Mouse (Mus musculus) testis, postnatal 14 days (tissue): ENCODE measurements at regions not wholly inside any gene's neighbourhood (a gene's known extent, or its start where the extent isn't known, plus 50 kb on each side); places are given as distances from the start of the nearest gene placed in this dataset.

Experiments used
- DNase-seq: peaks from one replicate; pipeline ENCODE4 v3.0.0; 2021; ENCODE audit warnings: low spot score

DNA sequence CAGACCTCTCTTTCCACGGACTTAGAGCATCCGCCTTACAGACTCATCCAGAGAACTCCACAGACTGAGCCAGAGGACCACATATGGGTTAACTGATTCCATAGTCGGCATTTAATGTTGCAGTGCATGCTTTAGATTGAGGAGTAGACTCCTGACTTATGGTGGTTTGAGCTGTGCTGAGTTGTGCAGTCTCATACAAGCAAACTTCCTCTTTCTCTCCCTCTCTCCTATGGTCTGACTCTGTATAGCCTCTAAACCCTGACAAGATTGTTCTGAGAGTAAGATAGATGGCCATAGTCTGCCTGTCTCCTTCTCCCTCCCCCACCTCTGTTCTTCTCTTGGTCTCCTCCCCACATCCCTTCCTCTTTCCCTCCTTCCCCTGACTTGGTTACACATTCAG, 616.0 kb downstream of the Ryr2 start:
- DNase-seq = no peak

DNA sequence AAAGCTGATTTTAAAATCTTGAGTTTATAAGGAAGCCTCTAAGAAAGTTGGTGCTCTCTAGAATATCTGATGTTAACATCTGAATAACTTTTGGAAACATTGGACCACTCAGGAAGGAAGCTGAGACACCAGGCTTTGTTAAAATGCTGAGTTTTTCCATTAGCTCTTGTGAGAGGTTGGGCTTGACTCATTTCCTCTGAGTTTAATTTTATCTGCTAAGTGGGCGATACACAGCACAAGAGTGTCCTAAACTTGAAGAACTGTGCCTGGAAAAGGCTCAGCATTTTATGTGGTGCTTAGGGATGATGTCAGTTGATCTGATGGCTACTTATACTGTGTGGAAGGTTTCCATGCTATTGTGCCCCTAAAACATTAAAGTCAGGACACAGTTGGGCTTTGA, 623.6 kb downstream of the Ryr2 start:
- no peak for DNase-seq

DNA sequence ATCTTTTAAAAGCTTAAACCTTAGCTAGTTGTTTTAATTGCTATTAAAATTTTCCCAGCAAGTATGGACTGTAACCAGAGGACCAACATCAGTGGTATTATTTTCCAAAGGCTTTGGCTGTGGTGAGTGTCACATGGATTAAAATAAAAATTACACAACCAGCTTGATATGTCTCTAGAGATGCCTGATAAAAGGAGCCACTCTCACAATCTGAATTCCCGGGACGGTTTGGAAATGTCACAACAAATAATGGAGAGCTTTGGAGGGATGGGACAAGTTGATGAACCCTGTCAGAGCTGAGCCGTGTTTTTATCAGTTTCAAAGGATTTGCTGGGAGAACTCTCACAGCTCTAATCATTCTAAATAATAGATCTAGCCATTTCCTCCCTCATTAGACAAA, 624.0 kb downstream of the Ryr2 start:
- no peak for DNase-seq

DNA sequence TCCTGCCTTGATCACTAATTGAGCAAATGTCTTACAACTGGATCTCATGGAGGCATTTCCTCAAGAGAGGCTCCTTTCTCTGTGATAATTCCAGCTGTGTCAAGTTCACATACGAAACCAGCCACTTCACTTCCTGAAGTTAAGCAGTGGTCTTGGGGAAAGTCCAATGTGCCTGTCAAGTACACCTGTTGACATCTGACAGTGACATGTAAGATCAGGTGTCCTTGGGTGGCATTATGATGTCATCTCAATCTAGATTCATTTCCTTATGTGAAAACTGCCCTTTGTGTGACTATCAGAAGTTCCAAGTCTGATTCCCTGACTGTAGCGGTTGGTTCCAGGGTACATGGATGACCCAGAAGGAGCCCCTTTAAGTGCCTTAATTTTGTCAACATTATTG, 646.5 kb downstream of the Ryr2 start:
- no peak for DNase-seq

DNA sequence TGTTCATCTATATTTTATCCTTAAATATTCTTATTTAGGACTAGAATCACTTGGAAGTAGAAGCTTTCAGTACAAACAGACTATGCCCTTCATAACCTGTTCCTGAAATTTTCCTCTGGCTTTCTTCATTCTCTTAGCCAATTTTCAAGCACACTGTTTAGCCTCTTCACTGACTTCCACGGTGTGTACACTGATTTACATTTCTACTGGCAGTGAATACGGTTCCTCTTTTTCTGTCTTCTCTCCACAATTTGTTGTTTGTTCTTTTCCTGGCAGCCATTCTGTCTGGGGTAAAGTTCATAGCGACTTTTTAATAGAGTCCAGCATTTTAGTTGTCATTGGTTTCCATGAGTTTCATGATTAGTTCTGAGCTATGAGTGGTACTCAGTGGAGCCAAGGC, 651.6 kb downstream of the Ryr2 start:
- no peak for DNase-seq

DNA sequence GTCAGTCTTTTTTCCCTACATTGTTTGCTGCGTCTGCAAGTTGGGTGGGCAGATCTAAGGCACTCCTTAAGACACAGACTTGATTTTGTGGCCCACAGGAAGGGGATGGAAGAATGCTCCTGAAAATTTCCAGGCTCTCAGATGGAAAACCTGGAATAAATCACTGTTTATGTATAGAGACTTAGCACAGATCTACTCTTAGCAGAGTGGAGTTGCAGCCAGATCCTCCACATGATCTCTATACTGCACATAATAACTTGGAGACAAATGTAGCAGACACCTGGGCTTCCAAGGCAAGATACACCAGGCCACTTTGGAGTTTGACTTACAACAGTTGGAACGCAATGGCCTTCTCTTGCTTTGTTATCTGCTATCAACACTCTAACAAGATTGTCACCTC, 654.3 kb downstream of the Ryr2 start:
- DNase-seq = no peak

DNA sequence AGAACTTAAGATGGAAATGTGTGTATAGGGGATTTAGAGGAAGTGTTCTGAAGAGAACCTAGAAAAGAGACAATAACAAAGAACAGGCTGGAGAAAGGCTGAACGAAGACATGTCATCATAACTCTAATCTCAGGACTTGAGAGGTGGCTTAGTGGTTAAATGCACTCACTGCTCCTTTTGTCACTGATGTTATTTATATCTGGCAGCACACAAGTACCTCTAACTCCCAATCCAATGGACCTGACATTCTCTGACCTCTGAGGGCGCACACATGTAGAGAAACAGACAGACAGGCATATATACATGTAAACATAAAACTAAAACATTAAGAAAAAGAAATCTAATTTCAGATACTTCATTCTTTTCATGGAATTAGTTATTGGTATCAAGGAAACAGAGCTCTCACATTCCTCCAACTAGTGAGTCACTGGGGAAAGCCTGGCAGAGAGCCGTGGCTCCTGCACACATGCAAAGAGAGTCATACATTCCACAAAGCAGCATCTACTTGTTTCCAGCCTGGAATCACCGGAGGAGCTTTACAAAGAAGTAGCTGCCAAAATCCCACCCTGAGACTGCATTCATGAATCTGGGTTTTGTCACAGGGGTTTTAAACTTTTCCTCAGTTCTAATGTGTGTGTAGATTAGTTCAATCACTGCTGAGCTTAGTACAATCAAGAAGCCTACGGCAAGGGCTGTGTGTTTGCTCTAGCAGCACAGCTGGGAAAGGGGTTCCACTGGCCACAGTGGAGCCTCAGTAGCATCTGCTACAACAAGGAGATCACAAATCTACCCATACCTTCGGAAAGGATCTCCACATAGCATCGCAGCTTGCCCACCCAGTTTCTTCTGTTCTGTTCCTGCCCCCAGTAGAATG, 674.0 kb downstream of the Ryr2 start:
- DNase-seq = no peak

DNA sequence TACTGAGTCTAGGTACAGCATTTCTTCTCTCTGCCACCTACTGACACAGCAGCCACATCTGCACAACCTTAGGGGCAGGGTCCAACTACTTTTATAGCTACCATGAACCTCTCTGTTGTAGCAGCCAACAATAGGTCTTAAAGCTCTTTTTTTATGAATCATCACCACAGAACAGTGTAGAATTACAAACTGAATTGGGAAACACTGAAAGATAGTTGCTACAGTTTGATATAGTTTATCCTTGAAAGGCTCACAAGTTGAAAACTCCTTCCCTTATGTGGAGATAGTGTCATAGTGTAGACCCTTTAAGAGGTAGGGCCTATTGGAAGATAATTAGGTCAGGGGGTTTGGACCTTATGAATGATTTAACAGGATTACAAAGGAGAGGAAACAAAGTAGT, 679.9 kb downstream of the Ryr2 start:
- no peak for DNase-seq

DNA sequence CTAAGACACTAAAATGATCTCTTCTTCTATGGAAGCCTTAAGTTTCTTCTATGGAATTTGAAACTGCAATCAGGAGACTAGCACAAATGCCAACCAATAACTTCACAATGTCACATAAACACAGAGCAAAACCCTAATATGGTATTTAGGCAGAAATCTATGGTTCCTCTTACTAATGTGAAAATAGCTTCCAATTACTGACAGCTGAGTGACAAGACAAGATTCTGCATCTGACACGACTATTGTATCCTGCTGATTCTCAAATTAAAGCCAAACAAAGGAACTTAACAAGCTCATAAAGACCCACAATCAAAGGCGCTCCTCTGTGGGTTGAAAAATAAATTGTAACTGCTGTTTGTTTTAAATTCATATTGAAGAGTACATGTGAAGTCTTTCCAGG, 714.7 kb downstream of the Ryr2 start:
- DNase-seq = no peak

DNA sequence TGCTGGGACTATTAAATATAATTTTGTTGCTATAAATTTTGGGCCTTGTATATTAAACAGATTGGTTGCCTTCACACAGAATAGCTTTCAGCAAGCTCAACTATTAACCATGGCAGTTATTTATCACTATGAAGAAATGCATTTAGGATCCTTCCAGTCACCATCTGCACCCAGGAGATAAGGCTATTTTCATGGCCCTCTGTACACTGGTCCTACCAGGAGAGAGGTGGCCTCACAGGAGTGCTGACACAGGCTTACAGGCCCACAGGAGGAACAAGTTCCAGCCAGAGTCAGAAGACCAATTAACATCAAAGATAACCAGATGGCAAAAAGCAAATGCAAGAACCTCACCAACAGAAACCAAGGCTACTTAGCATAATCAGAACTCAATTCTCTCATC, 731.3 kb downstream of the Ryr2 start:
- no peak for DNase-seq

DNA sequence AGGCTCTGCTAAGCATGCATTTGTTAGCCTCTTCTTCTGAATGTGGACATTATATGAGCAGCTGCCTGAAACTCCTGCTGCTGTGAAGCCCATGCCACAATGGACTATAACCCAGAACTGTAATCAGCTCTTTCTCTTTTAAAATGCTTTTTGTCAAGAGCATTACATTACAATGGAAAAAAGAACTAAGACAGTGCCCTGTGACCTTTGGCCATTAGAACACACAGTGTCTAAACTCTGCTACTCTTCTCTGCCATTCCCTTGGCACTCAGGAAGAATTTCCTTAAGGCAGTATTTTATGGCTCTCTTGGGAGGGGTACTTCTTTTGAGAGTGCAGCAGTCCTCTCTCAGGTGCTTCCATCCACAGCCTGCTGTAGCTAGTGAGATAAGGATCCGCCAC, 737.3 kb downstream of the Ryr2 start:
- no peak for DNase-seq

DNA sequence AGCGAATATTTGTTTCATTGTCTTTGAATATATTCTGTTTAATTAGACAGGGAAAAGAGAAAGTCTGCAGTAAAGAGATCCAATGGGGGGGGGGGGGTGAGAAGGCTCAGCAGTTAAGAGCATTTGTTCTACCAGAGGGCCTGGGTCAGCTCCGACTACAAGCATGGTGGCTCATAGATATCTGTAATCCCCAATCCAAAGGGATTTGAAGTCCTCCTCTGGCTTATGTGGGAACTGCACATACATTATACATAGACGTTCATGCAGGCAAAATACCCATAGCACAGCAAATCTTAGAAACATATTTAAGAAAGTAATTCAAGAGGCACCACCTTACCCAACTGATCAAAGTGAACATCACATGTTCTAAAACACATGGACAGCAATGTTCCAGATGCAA, 743.9 kb downstream of the Ryr2 start:
- DNase-seq = no peak

DNA sequence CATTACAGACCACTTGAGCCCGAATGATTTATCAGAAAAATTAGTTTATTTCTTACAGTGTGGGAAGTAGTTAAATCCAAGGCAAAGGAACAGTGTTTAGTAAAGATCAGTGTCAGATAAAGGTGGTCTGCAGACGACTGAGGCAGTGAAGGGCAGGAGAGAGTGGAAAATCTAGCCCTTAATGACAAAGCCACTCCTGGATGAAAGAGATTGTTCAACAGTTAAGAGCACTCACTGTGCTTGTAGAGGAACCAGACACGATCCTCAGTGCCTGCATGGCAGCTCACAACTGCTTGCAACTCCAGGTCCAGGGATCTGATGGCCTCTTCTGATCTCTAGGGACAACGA, 758.3 kb downstream of the Ryr2 start:
- DNase-seq = no peak

DNA sequence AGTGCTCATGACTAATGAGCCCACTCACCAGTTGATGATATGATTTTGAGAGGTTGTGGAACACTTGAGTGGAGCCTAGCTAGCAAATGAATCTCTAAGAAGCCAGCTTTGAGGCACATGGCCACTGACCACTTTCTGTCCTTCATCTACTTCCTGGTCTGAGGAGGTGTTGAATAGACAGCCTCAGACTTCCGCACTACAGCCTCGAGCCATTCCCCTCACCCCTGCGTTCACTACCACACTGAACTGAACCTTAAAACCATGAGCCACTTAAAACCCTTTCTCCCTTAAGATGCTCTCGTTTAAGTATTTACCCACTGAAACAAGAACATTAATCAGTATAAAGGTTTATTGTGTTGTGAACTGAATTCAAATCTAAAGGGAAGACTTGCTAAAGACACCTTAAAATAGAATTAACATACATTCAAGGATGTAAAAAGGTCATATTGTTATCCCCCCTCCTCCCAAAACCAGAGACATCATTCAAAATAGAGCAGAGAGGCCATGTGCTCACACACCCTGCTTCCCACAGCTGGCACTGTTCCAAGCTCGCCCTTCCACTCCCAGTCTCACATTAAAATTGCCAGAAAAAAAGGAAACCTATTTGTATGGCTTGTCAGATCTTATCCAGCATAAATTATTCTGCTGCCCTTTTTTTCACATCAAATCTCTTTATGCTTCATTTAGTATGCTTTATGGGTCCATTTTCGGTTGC, 758.8 kb downstream of the Ryr2 start:
- no peak for DNase-seq

DNA sequence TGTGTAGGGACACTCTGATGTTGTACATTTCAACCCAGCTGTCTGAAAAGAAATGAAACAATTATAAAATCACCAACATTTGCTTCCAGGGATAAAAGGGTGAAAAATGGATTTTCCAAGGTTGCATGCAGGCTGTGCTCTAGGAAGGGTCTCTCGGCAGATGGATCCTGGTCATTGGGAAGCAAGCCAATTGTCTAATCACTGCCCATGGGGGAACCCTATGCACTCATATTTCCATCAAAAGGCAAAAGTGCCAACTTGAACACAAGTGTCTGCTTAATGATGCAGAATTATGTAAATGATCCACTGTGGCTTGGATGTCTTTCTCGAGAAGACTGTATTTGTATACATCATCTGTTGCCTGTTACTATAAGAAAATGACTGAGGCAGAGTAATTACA, 762.2 kb downstream of the Ryr2 start:
- DNase-seq = no peak

DNA sequence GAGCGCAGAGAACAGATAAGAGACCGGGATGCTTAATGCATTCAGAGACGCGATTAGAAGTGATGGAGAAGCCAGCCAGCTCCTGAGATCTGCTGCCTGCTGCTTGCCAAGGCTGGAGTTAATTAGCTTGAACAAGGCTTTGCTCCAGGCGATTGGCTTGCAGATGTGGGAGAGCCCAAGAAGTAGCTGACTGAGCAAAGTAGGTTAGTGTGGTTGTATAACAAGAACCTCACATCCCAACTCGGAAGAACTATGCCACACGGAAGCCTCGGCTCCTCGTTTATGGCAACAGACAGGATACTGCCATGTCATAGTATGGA, 768.5 kb downstream of the Ryr2 start:
- DNase-seq = peak; percentile 5

DNA sequence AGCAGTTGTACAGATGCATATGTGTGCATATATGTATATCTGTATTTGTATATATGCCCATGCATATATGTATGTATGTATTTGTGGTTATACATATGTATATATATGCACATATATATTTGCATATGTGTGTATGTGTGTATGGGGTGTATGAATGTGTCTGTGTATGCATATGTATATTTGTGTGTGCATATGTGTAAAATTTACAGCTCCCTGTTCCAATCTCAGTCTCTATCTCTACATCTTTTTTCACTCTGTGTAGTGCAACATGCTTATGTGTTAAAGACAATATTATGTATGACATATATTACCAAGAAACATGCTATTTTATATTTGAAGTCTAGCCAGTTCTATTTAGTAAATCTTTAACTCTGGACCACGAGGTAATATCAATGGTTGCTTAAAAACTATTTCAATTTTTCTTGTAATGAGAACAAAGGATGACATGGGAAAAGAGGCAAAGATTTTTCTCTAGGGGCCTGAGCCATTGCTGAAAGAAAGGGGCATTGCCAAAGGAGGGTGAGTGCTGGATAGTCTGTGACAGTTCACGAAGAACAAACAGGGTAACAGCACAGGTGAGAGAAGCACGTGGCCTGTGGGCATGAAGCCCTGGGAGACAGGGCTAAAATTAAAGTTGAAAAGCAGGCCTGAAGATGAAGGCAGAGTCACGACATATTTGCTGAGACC, 769.0 kb downstream of the Ryr2 start:
- DNase-seq = no peak

DNA sequence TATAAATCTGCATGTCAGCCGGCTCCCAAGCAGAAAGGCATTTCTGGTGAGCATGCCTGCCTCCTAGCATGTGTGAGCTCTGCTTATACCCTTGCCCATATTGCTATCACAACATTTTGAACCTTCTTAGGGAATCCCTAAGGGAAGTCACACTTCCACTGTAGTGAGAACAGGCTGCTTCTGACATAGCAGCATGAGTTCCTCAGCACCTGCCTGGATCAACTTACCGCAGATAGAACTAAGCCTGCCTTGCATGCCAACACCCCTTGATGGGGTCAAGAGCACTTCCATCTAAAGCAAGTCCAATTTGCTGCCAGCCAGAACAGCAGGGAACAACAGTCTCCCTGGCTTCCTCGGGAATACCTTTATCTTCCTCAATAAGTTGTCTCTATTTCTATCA, 769.8 kb downstream of the Ryr2 start:
- DNase-seq = no peak

DNA sequence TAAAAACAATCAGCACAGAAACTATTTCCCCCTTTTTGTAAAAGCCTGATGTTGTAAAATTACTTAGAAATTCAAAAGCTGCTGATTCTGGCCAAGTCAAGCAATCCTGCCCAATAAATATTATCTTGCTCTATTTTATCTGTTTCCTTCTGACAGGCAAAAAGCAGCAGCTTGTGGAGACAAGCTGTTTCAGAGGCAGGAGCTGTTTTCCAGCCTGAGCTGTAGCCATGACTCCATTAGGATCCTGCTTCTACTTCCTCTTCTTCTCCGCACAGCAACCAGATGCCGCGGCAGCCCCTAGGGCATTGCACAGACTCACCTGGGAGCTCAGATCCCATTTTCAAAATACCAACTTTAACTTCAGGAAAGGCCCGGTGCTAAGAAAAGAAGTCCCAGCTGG, 774.8 kb downstream of the Ryr2 start:
- DNase-seq = no peak

DNA sequence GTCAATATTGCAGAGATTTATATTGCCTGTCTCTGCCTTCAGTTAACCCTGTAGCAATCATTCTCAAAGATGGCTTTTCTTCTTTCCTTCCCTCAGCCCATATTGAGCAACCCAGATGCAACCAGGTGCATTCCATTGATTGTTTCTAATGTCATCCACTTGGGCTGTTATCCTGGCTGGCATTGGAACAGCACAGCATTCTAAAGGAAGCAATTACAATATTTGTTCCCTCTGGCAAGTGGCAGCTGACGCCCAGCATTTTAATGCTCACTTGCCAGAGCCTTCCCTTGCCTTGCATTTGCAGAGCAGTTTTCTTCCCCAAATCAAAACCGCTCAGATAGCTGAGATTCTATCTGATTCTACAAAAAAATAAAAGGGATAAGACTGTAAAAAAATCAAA, 798.0 kb downstream of the Ryr2 start:
- DNase-seq = no peak

DNA sequence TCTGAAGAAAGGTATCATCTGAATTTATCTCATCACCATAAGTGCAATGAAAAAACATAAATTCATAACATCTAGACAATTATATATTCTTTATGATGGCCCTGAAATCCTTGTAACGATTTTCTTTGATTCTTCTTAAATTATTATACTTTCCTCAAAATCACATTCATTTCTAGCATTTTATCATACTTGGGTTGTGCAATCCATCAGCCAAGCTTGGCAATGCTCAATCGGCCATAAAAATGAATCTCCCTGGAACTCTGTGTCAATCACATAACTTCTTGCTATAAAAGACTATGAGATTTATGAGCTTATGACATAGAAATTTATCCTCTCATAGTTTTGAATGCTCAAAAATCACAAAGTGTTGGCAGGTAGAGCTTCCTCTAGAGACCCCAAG, 811.3 kb downstream of the Ryr2 start:
- no peak for DNase-seq

DNA sequence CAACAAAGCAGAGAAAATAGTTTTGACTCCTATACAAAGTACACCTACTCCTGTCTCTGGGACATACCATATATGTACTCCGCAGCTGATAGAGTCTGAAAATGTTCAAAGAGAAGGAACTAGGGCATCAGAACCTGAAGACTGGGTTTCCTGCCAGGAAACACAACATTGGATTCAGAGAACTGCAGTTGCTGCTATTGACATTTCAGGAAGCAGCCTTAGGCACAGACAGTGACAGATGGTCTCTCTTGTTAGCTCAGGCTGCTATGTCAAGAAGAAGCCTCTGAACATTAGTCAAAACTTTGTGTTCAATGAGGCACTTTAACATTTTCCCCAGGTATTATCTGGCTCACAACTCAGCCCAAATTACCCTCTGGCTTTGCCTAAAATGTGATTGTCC, 812.1 kb downstream of the Ryr2 start:
- DNase-seq = no peak

DNA sequence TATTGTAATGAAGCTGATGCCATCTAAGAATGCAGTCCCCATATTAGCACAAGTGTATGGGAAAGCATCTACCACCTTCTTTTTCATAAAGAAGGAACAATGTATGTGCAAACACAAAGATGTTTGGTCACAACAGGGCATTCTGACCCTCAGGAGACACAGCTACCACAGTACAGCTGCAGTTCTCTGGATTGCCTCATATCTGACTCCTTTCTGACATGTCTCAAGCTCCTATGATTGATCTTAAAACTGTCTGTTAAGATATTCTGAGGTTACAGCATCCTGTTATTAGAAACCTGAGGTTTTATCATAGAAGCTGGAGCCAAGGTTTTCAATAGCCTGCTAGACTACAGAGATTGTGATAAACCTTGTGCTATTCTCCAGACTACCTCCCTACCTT, 813.0 kb downstream of the Ryr2 start:
- no peak for DNase-seq

DNA sequence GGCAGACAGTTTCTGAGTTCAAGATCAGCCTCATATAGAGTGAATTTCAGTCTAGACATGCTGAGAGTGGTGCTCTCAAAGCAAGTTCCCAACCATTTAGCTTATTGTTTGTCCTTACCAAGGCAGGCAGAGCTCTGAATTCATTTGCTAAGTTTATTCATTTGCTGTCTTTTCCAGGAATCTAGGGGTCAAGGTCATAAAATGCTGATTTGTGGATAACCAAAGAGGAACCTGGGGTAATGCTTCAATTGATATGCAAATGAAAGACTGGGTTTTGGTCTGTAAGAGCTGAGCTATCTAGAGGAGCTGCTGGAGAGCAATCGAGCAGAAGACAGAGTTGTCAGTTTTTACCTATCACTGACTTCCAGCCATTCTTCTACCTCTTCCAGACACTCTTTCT, 832.8 kb downstream of the Ryr2 start:
- DNase-seq = no peak
